Mouse (Mus musculus) liver, embryonic 12.5 days (tissue): Measurements from ENCODE around the gene Rps3. TPM values are rescaled to one million over a fixed set of nuclear protein-coding genes. Genes with fewer than 3 reads are reported as not detected.

ENCODE experiments used
- ATAC-seq: fragments of 200-750 bp; cut with Nextera tagmentation; 2 replicates; pipeline ENCODE4 v1.8.0; 2017; ENCODE audit warnings: moderate number of reproducible peaks, mild to moderate bottlenecking, moderate library complexity
- H3K27ac ChIP-seq: fragments of 300-500 bp; sonication (generic); 2 replicates; pipeline ENCODE4 v1.5.1; 2016; ENCODE audit warnings: mild to moderate bottlenecking
- H3K27me3 ChIP-seq: fragments of 300-500 bp; sonication (generic); replicated peaks from 2 replicates; pipeline ENCODE4 v1.6.1; 2016; ENCODE audit warnings: mild to moderate bottlenecking, moderate library complexity
- H3K36me3 ChIP-seq: fragments of 300-500 bp; sonication (generic); 2 replicates; pipeline ENCODE4 v1.6.1; 2016; ENCODE audit warnings: mild to moderate bottlenecking, moderate library complexity
- H3K4me1 ChIP-seq: fragments of 300-500 bp; sonication (generic); 2 replicates; pipeline ENCODE4 v1.6.1; 2016
- H3K4me2 ChIP-seq: fragments of 300-500 bp; sonication (generic); 2 replicates; pipeline ENCODE4 v1.6.1; 2016; ENCODE audit warnings: mild to moderate bottlenecking, moderate library complexity
- H3K4me3 ChIP-seq: fragments of 300-500 bp; sonication (generic); 2 replicates; pipeline ENCODE4 v1.5.1; 2016; ENCODE audit warnings: mild to moderate bottlenecking, moderate library complexity
- H3K9ac ChIP-seq: fragments of 300-500 bp; sonication (generic); 2 replicates; pipeline ENCODE4 v1.6.1; 2016; ENCODE audit warnings: mild to moderate bottlenecking, moderate library complexity
- H3K9me3 ChIP-seq: fragments of 300-500 bp; sonication (generic); replicated peaks from 2 replicates; pipeline ENCODE4 v1.6.1; 2016; ENCODE audit warnings: mild to moderate bottlenecking, moderate library complexity
- WGBS: fragments of 180-500 bp; shearing (Covaris S2); methylation state at CpG from one replicate; pipeline ENCODE4 v1.1.7; 2016; ENCODE audit not compliant: insufficient replicate concordance; 5-methylcytosine and 5-hydroxymethylcytosine counted together
- polyA plus RNA-seq: library from polyadenylated mRNA; unstranded; fragments of >200 nt; fragmentation: Nextera tagmentation; extraction: Ambion mirVana; gene quantifications from 2 replicates; pipeline ENCODE4 v1.2.1, GENCODE M21; 2016

Rps3 gene
- polyA plus RNA-seq, 1 experiment from 2014 or later = 688 TPM

GRCm38 (mm10) chr7:99504556-99504955 lies 21.0 kb upstream of the Rps3 start:
- Histone ChIP-seq H3K4me1 (peaks cover 43% of the 10 kb centered on the region), H3K4me2 (no peak overlapping the region), H3K36me3 (no peaks in the 10 kb centered on the region), H3K27ac (no peak overlapping the region), H3K27me3 (no peaks in the 10 kb centered on the region), H3K9ac (no peak overlapping the region), H3K9me3 (no peaks in the 10 kb centered on the region), H3K4me3 (no peak overlapping the region)
- no peak for ATAC-seq

GRCm38 (mm10) chr7:99501148-99501547 lies 17.6 kb upstream of the Rps3 start:
- H3K9ac ChIP-seq = peak overlapping the region; percentile 57
- peak overlapping the region; percentile 78 for H3K27ac ChIP-seq
- H3K27me3 ChIP-seq = 0 out of 2 replicates have a peak, but pooled peaks cover 5% of the 10 kb centered on the region
- peaks cover 31% of the 10 kb centered on the region for H3K4me1 ChIP-seq
- WGBS = 43% methylated on average over 1 of the region's 1 CpGs
- H3K9me3 ChIP-seq = no peaks in the 10 kb centered on the region
- no peak overlapping the region for H3K4me3 ChIP-seq
- ATAC-seq = peak; percentile 94
- H3K36me3 ChIP-seq = no peaks in the 10 kb centered on the region
- H3K4me2 ChIP-seq = peak overlapping the region; percentile 37

DNA sequence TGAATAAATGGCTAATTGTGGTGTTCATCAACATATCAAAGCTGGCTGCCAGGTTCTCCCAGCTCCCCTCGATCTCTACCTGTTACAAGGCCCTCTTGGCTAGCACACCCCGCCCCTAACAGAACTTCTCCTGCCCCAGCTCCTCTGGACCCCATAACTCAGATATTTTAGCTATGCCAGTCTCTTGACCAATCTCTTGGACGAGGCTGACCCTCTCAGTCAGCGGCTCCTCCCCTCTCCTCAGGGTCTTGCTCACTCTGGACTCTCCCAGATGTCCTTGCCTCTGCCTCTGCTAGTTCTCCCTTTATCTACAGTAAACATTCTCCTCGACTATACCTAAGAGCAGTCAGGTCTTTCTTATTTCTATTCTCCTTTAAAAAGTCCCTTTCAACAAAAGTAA lies 17.1 kb upstream of the Rps3 start:
- peak overlapping the region; percentile 44 for H3K4me2 ChIP-seq
- 28% methylated on average over 5 of the region's 5 CpGs for WGBS
- H3K9ac ChIP-seq = peak overlapping the region; percentile 3; the same call in 1 of the 2 replicates
- peak overlapping the region; percentile 87 for H3K27ac ChIP-seq
- no peaks in the 10 kb centered on the region for H3K36me3 ChIP-seq
- no peaks in the 10 kb centered on the region for H3K9me3 ChIP-seq
- H3K4me1 ChIP-seq = peaks cover 30% of the 10 kb centered on the region
- 0 out of 2 replicates have a peak, but pooled peaks cover 5% of the 10 kb centered on the region for H3K27me3 ChIP-seq
- peak; percentile 92 for ATAC-seq
- no peak overlapping the region for H3K4me3 ChIP-seq

- peaks cover 26% of the 10 kb centered on the region for H3K4me1 ChIP-seq
- H3K27ac ChIP-seq = peak overlapping the region; percentile 87
- H3K4me2 ChIP-seq = no peak overlapping the region
- WGBS = 1% methylated on average over 8 of the region's 8 CpGs
- H3K4me3 ChIP-seq = no peak overlapping the region
- no peaks in the 10 kb centered on the region for H3K9me3 ChIP-seq
- 0 out of 2 replicates have a peak, but pooled peaks cover 5% of the 10 kb centered on the region for H3K27me3 ChIP-seq
- H3K36me3 ChIP-seq = no peaks in the 10 kb centered on the region
- H3K9ac ChIP-seq = peak overlapping the region; percentile 3; the same call in 1 of the 2 replicates
- ATAC-seq = peak; percentile 72
Measured at GRCm38 (mm10) chr7:99500201-99500600, 16.7 kb upstream of the Rps3 start.

- no peak overlapping the region for H3K9ac ChIP-seq
- no peaks in the 10 kb centered on the region for H3K36me3 ChIP-seq
- no peak overlapping the region for H3K27ac ChIP-seq
- H3K9me3 ChIP-seq = no peaks in the 10 kb centered on the region
- no peak overlapping the region for H3K4me2 ChIP-seq
- peaks cover 26% of the 10 kb centered on the region for H3K4me1 ChIP-seq
- 57% methylated on average over 1 of the region's 1 CpGs for WGBS
- no peak for ATAC-seq
- H3K27me3 ChIP-seq = 0 out of 2 replicates have a peak, but pooled peaks cover 5% of the 10 kb centered on the region
- no peak overlapping the region for H3K4me3 ChIP-seq
Measured at GRCm38 (mm10) chr7:99499128-99499527, 15.6 kb upstream of the Rps3 start.

- Histone ChIP-seq H3K9ac (no peak overlapping the region), H3K9me3 (no peaks in the 10 kb centered on the region), H3K4me2 (no peak overlapping the region), H3K4me1 (no peaks in the 10 kb centered on the region), H3K4me3 (no peak overlapping the region), H3K36me3 (no peaks in the 10 kb centered on the region), H3K27ac (no peak overlapping the region), H3K27me3 (peaks cover 19% of the 10 kb centered on the region; the same call in 1 of the 2 replicates)
- ATAC-seq = no peak
- WGBS = 56% methylated on average over 5 of the region's 5 CpGs
Measured at GRCm38 (mm10) chr7:99489708-99490107, 6.2 kb upstream of the Rps3 start.

- 82% methylated on average over 1 of the region's 1 CpGs for WGBS
- Histone ChIP-seq H3K4me2 (no peak overlapping the region), H3K9me3 (no peaks in the 10 kb centered on the region), H3K27me3 (peaks cover 16% of the 10 kb centered on the region; the same call in 1 of the 2 replicates), H3K9ac (no peak overlapping the region), H3K36me3 (peaks cover 31% of the 10 kb centered on the region), H3K27ac (no peak overlapping the region), H3K4me3 (no peak overlapping the region), H3K4me1 (peaks cover 37% of the 10 kb centered on the region)
- ATAC-seq = no peak
Measured at GRCm38 (mm10) chr7:99484679-99485078, 1.1 kb upstream of the Rps3 start.

- ATAC-seq = no peak
- Histone ChIP-seq H3K27ac (peak overlapping the region; percentile 64), H3K4me1 (peaks cover 45% of the 10 kb centered on the region), H3K4me2 (peak overlapping the region; percentile 94), H3K27me3 (peaks cover 13% of the 10 kb centered on the region; the same call in 1 of the 2 replicates), H3K9me3 (no peaks in the 10 kb centered on the region), H3K36me3 (peaks cover 39% of the 10 kb centered on the region), H3K9ac (no peak overlapping the region), H3K4me3 (peak overlapping the region; percentile 92)
- WGBS = 43% methylated on average over 8 of the region's 8 CpGs
Measured at GRCm38 (mm10) chr7:99483924-99484319, 384 bp upstream of the Rps3 start.

GRCm38 (mm10) chr7:99482637-99483036 lies 901 bp downstream of the Rps3 start:
- Histone ChIP-seq H3K4me2 (peak overlapping the region; percentile 94), H3K4me1 (peaks cover 56% of the 10 kb centered on the region), H3K9ac (peak overlapping the region; percentile 93), H3K9me3 (no peaks in the 10 kb centered on the region), H3K4me3 (peak overlapping the region; percentile 92), H3K27me3 (peaks cover 13% of the 10 kb centered on the region; the same call in 1 of the 2 replicates), H3K27ac (peak overlapping the region; percentile 88), H3K36me3 (peaks cover 51% of the 10 kb centered on the region)
- ATAC-seq = no peak
- WGBS = under 1% methylated on average over 6 of the region's 6 CpGs

GRCm38 (mm10) chr7:99477235-99477634 lies 6.3 kb downstream of the Rps3 start:
- H3K4me3 ChIP-seq = no peak overlapping the region
- H3K27me3 ChIP-seq = no peaks in the 10 kb centered on the region
- no peaks in the 10 kb centered on the region for H3K9me3 ChIP-seq
- 0 out of 2 replicates have a peak overlapping the region, but pooled peaks have one; percentile 75 for H3K27ac ChIP-seq
- H3K36me3 ChIP-seq = peaks cover 96% of the 10 kb centered on the region
- WGBS = 79% methylated on average over 5 of the region's 5 CpGs
- no peak overlapping the region; the same call in 1 of the 2 replicates for H3K4me2 ChIP-seq
- H3K9ac ChIP-seq = no peak overlapping the region
- peaks cover 85% of the 10 kb centered on the region for H3K4me1 ChIP-seq
- no peak for ATAC-seq

GRCm38 (mm10) chr7:99476558-99477114 lies 6.9 kb downstream of the Rps3 start:
- Histone ChIP-seq H3K9ac (no peak overlapping the region), H3K27ac (peak overlapping the region; percentile 75), H3K4me2 (no peak overlapping the region; the same call in 1 of the 2 replicates), H3K4me3 (no peak overlapping the region), H3K27me3 (no peaks in the 10 kb centered on the region), H3K9me3 (no peaks in the 10 kb centered on the region), H3K4me1 (peaks cover 79% of the 10 kb centered on the region), H3K36me3 (peaks cover 95% of the 10 kb centered on the region)
- WGBS = 26% methylated on average over 3 of the region's 3 CpGs
- ATAC-seq = no peak

GRCm38 (mm10) chr7:99475562-99475911 lies 8.0 kb downstream of the Rps3 start:
- H3K9ac ChIP-seq = no peak overlapping the region
- peaks cover 10% of the 10 kb centered on the region for H3K27me3 ChIP-seq
- no peaks in the 10 kb centered on the region for H3K9me3 ChIP-seq
- H3K4me2 ChIP-seq = peak overlapping the region; percentile 44; the same call in 1 of the 2 replicates
- peaks cover 88% of the 10 kb centered on the region for H3K36me3 ChIP-seq
- peaks cover 68% of the 10 kb centered on the region for H3K4me1 ChIP-seq
- ATAC-seq = no peak; the same call in 1 of the 2 replicates
- 36% methylated on average over 2 of the region's 2 CpGs for WGBS
- peak overlapping the region; percentile 75 for H3K27ac ChIP-seq
- H3K4me3 ChIP-seq = no peak overlapping the region
